Mouse (Mus musculus) lung, embryonic 14.5 days (tissue): ENCODE results near the gene Olfr823. TPM values are rescaled to one million over a fixed set of nuclear protein-coding genes. Genes with fewer than 3 reads are reported as not detected.

Experiments
- ATAC-seq: fragments of 200-750 bp; cut with Nextera tagmentation; 2 replicates; pipeline ENCODE4 v1.8.0; 2017; ENCODE audit warnings: mild to moderate bottlenecking, moderate TSS enrichment, moderate library complexity; ENCODE audit not compliant: insufficient read depth
- DNase-seq: peaks from one replicate; pipeline ENCODE4 v3.0.0-alpha.2; 2015
- H3K27ac ChIP-seq: fragments of 300-500 bp; sonication (generic); 2 replicates; pipeline ENCODE4 v1.5.1; 2014; ENCODE audit warnings: low read depth, mild to moderate bottlenecking, moderate library complexity
- H3K27me3 ChIP-seq: fragments of 300-500 bp; sonication (generic); 2 replicates; pipeline ENCODE4 v1.6.1; 2014; ENCODE audit warnings: low read length, control low read depth; ENCODE audit not compliant: insufficient read depth
- H3K36me3 ChIP-seq: fragments of 300-500 bp; sonication (generic); 2 replicates; pipeline ENCODE4 v1.6.1; 2014; ENCODE audit warnings: control low read depth; ENCODE audit not compliant: insufficient read depth
- H3K4me1 ChIP-seq: fragments of 300-500 bp; sonication (generic); 2 replicates; pipeline ENCODE4 v1.6.1; 2014; ENCODE audit warnings: antibody characterized with exemption, control low read depth; ENCODE audit not compliant: insufficient read depth
- H3K4me2 ChIP-seq: fragments of 300-500 bp; sonication (generic); 2 replicates; pipeline ENCODE4 v1.6.1; 2014; ENCODE audit warnings: mild to moderate bottlenecking
- H3K4me3 ChIP-seq: fragments of 300-500 bp; sonication (generic); 2 replicates; pipeline ENCODE4 v1.5.1; 2014; ENCODE audit warnings: low read depth, low read length
- H3K9ac ChIP-seq: fragments of 300-500 bp; sonication (generic); 2 replicates; pipeline ENCODE4 v1.6.1; 2014
- H3K9me3 ChIP-seq: fragments of 300-500 bp; sonication (generic); 2 replicates; pipeline ENCODE4 v1.6.1; 2016; ENCODE audit warnings: low read depth, low read length, control low read depth
- CTCF ChIP-seq: IDR thresholded peaks from 2 replicates; pipeline ENCODE4 v1.5.1; 2016; ENCODE audit warnings: antibody characterized with exemption, low read depth
- polyA plus RNA-seq: library from polyadenylated mRNA; unstranded; fragments of >200 nt; fragmentation: Nextera tagmentation; extraction: Ambion mirVana; gene quantifications from 2 replicates; pipeline ENCODE4 v1.2.1, GENCODE M21; 2014

Olfr823 gene
- polyA plus RNA-seq, 1 experiment from 2014 or later = not detected

GRCm38 (mm10) chr10:130070910-130071309 is 44.3 kb downstream of the Olfr823 start, which contains the start of gene Olfr822:
Gene Olfr822 (plus strand): TSS chr10:130071210.
- H3K4me2 ChIP-seq = no peak within 1 kb of the TSS
- H3K9me3 ChIP-seq = no peaks in the 10 kb centered on the region
- ATAC-seq (no peak), DNase-seq (no peak)
- H3K27ac ChIP-seq = no peak within 1 kb of the TSS
- H3K36me3 ChIP-seq = no peaks in the 10 kb centered on the region
- H3K4me3 ChIP-seq = no peak within 1 kb of the TSS
- TF ChIP-seq CTCF = no peak
- H3K9ac ChIP-seq = no peak within 1 kb of the TSS
- no peaks in the 10 kb centered on the region for H3K27me3 ChIP-seq
- no peaks in the 10 kb centered on the region for H3K4me1 ChIP-seq

Other genes starting within 250 kb of the Olfr823 start
- gene Olfr814, start 235.5 kb downstream of the Olfr823 start, polyA plus RNA-seq = not detected in 2 replicates
- gene Olfr815, start 209.5 kb downstream of the Olfr823 start, polyA plus RNA-seq = not detected in 2 replicates
- not detected in 2 replicates for gene Olfr816, start 199.8 kb downstream of the Olfr823 start, polyA plus RNA-seq
- not detected in 2 replicates for gene Olfr818, start 166.3 kb downstream of the Olfr823 start, polyA plus RNA-seq
- not detected in 2 replicates for gene Olfr819, start 148.1 kb downstream of the Olfr823 start, polyA plus RNA-seq
- not detected in 2 replicates for gene Olfr247, start 139.2 kb downstream of the Olfr823 start, polyA plus RNA-seq
- gene Gm10310, start 130.3 kb downstream of the Olfr823 start, polyA plus RNA-seq = not detected in 2 replicates
- not detected in 2 replicates for gene Olfr820, start 102.8 kb downstream of the Olfr823 start, polyA plus RNA-seq
- not detected in 2 replicates for gene Olfr821, start 85.0 kb downstream of the Olfr823 start, polyA plus RNA-seq
- not detected in 2 replicates for gene Olfr822, start 44.2 kb downstream of the Olfr823 start, polyA plus RNA-seq
- not detected in 2 replicates for gene Olfr824, start 14.6 kb upstream of the Olfr823 start, polyA plus RNA-seq
- gene Olfr825, start 51.4 kb upstream of the Olfr823 start, polyA plus RNA-seq = not detected in 2 replicates
- gene Olfr826, start 68.8 kb upstream of the Olfr823 start, polyA plus RNA-seq = not detected in 2 replicates
- gene Olfr827, start 99.0 kb upstream of the Olfr823 start, polyA plus RNA-seq = not detected in 2 replicates
- gene Neurod4, start 164.9 kb upstream of the Olfr823 start, polyA plus RNA-seq = not detected in 2 replicates
- 0.66 TPM in 1 of 2 replicates, not detected in the other for gene Tespa1, start 207.5 kb upstream of the Olfr823 start, polyA plus RNA-seq